Mouse (Mus musculus) MEL (cell line): Measurements from ENCODE around the gene Abhd15. TPM values are rescaled to one million over a fixed set of nuclear protein-coding genes. Genes with fewer than 3 reads are reported as not detected.

ENCODE experiments used
- DNase-seq: peaks from one replicate; pipeline ENCODE4 v3.0.0; 2011; ENCODE audit warnings: low read depth, low spot score
- H3K27ac ChIP-seq: 2 replicates; pipeline ENCODE4 v1.5.1; 2012; ENCODE audit warnings: low read depth, mild to moderate bottlenecking, control low read depth, low read length, moderate library complexity; ENCODE audit not compliant: control insufficient read depth
- H3K27me3 ChIP-seq, 2 experiments: fragments of 150-350 bp in 1 of 2; sonication (generic) in 1 of 2; 2 replicates each; pipeline ENCODE4 v1.6.1; 2012; ENCODE audit warnings: low read length in 2 of 2, mild to moderate bottlenecking in 2 of 2, improper control_type of control experiment in 1 of 2, moderate library complexity in 1 of 2; ENCODE audit not compliant: insufficient read depth in 2 of 2, control insufficient read depth in 1 of 2
- H3K36me3 ChIP-seq, 2 experiments: 2 replicates each; pipeline ENCODE4 v1.6.1; 2012 to 2014; ENCODE audit warnings: low read length in 2 of 2, improper control_type of control experiment in 1 of 2, inconsistent platforms in 1 of 2, mild to moderate bottlenecking in 1 of 2; ENCODE audit not compliant: insufficient read depth in 2 of 2, control insufficient read depth in 1 of 2
- H3K4me1 ChIP-seq, 2 experiments: fragments of 150-350 bp in 1 of 2; sonication (generic) in 1 of 2; 2 replicates each; pipeline ENCODE4 v1.6.1; 2012; ENCODE audit warnings: low read length in 2 of 2, improper control_type of control experiment in 1 of 2, mild to moderate bottlenecking in 1 of 2; ENCODE audit not compliant: insufficient read depth in 2 of 2, control insufficient read depth in 1 of 2
- H3K4me3 ChIP-seq, 2 experiments: fragments of 150-350 bp in 1 of 2; sonication (generic) in 1 of 2; 2 replicates each; pipeline ENCODE4 v1.5.1; 2012; ENCODE audit warnings: low read depth in 2 of 2, low read length in 2 of 2, mild to moderate bottlenecking in 2 of 2, moderate library complexity in 2 of 2, control low read depth in 1 of 2, improper control_type of control experiment in 1 of 2; ENCODE audit not compliant: control insufficient read depth in 1 of 2, insufficient read depth in 1 of 2
- H3K79me2 ChIP-seq: 2 replicates; pipeline ENCODE4 v1.6.1; 2012; ENCODE audit warnings: mild to moderate bottlenecking, low read length, moderate library complexity; ENCODE audit not compliant: control insufficient read depth, poor library complexity, insufficient read depth
- H3K9ac ChIP-seq: 2 replicates; pipeline ENCODE4 v1.6.1; 2012; ENCODE audit warnings: low read depth, mild to moderate bottlenecking, control low read depth, low read length, moderate library complexity; ENCODE audit not compliant: control insufficient read depth, poor library complexity, severe bottlenecking
- H3K9me3 ChIP-seq: fragments of 150-350 bp; sonication (generic); replicated peaks from 2 replicates; pipeline ENCODE4 v1.6.1; 2012; ENCODE audit warnings: mild to moderate bottlenecking, low read length, improper control_type of control experiment, moderate library complexity; ENCODE audit not compliant: insufficient read depth
- BHLHE40 ChIP-seq: IDR thresholded peaks from 2 replicates; pipeline ENCODE4 v1.6.1; 2012; ENCODE audit warnings: low read depth, mild to moderate bottlenecking, inconsistent platforms, low read length, improper control_type of control experiment, borderline replicate concordance
- CHD2 ChIP-seq: IDR thresholded peaks from 2 replicates; pipeline ENCODE4 v1.6.1; 2011; ENCODE audit warnings: low read length, improper control_type of control experiment
- CTCF ChIP-seq, 3 experiments: IDR thresholded peaks in 2 of 3; conservative IDR thresholded peaks in 1 of 3; 2 replicates each; pipeline ENCODE4 v1.5.1; 2011 to 2012; ENCODE audit warnings: low read length in 3 of 3, low read depth in 2 of 3, mild to moderate bottlenecking in 2 of 3, improper control_type of control experiment in 1 of 3, inconsistent platforms in 1 of 3, mixed read lengths in 1 of 3, moderate library complexity in 1 of 3; ENCODE audit not compliant: control insufficient read depth in 1 of 3, insufficient read depth in 1 of 3, poor library complexity in 1 of 3, severe bottlenecking in 1 of 3
- E2F4 ChIP-seq: IDR thresholded peaks from 2 replicates; pipeline ENCODE4 v1.6.1; 2011; ENCODE audit warnings: low read depth, low read length, improper control_type of control experiment, borderline replicate concordance
- ELF1 ChIP-seq: IDR thresholded peaks from 2 replicates; pipeline ENCODE4 v1.6.1; 2014; ENCODE audit warnings: low read depth, mild to moderate bottlenecking, inconsistent platforms, low read length, improper control_type of control experiment, moderate library complexity
- EP300 ChIP-seq, 2 experiments: IDR thresholded peaks; 2 replicates each; pipeline ENCODE4 v1.6.1; 2011; ENCODE audit warnings: improper control_type of control experiment in 2 of 2, low read length in 2 of 2, low read depth in 1 of 2, mild to moderate bottlenecking in 1 of 2
- GABPA ChIP-seq: IDR thresholded peaks from 2 replicates; pipeline ENCODE4 v1.6.1; 2012; ENCODE audit warnings: low read depth, mild to moderate bottlenecking, inconsistent platforms, low read length, improper control_type of control experiment, moderate library complexity
- GATA1 ChIP-seq: IDR thresholded peaks from 2 replicates; pipeline ENCODE4 v1.6.1; 2011; ENCODE audit warnings: low read depth, low read length, improper control_type of control experiment
- JUND ChIP-seq: IDR thresholded peaks from 2 replicates; pipeline ENCODE4 v1.6.1; 2011; ENCODE audit warnings: low read depth, mild to moderate bottlenecking, improper control_type of control experiment, low read length
- KAT2A ChIP-seq: conservative IDR thresholded peaks from 2 replicates; pipeline ENCODE4 v1.6.1; 2012; ENCODE audit warnings: low read depth, low read length, improper control_type of control experiment, inconsistent platforms
- MAFK ChIP-seq: IDR thresholded peaks from 2 replicates; pipeline ENCODE4 v1.6.1; 2011; ENCODE audit warnings: low read depth, mild to moderate bottlenecking, low read length, improper control_type of control experiment, borderline replicate concordance
- MEF2A ChIP-seq: IDR thresholded peaks from 2 replicates; pipeline ENCODE4 v1.6.1; 2014; ENCODE audit warnings: low read depth, mild to moderate bottlenecking, inconsistent platforms, low read length, improper control_type of control experiment; ENCODE audit not compliant: poor library complexity, insufficient replicate concordance, severe bottlenecking; ENCODE audit errors: extremely low read depth
- MXI1 ChIP-seq: IDR thresholded peaks from 2 replicates; pipeline ENCODE4 v1.6.1; 2011; ENCODE audit warnings: mild to moderate bottlenecking, low read depth, low read length, improper control_type of control experiment
- MYB ChIP-seq: IDR thresholded peaks from 2 replicates; pipeline ENCODE4 v1.6.1; 2011; ENCODE audit warnings: mild to moderate bottlenecking, low read depth, low read length, improper control_type of control experiment
- NELFE ChIP-seq: IDR thresholded peaks from 2 replicates; pipeline ENCODE4 v1.6.1; 2011; ENCODE audit warnings: low read depth, low read length, improper control_type of control experiment
- NRF1 ChIP-seq: IDR thresholded peaks from 2 replicates; pipeline ENCODE4 v1.6.1; 2014; ENCODE audit warnings: low read depth, mild to moderate bottlenecking, inconsistent platforms, low read length, improper control_type of control experiment, moderate library complexity; ENCODE audit not compliant: poor library complexity, insufficient read depth, severe bottlenecking
- POLR2A ChIP-seq, 2 experiments: IDR thresholded peaks; 2 replicates each; pipeline ENCODE4 v1.6.1; 2011 to 2012; ENCODE audit warnings: low read length in 2 of 2, mild to moderate bottlenecking in 2 of 2, control low read depth in 1 of 2, improper control_type of control experiment in 1 of 2, low read depth in 1 of 2, moderate library complexity in 1 of 2; ENCODE audit not compliant: control insufficient read depth in 1 of 2, insufficient read depth in 1 of 2, poor library complexity in 1 of 2
- POLR2AphosphoS2 ChIP-seq: IDR thresholded peaks from 2 replicates; pipeline ENCODE4 v1.6.1; 2011; ENCODE audit warnings: low read length, improper control_type of control experiment
- POLR2AphosphoS5 ChIP-seq: IDR thresholded peaks from 2 replicates; pipeline ENCODE4 v1.6.1; 2012; ENCODE audit warnings: low read depth, borderline replicate concordance, mild to moderate bottlenecking, inconsistent platforms, low read length, moderate library complexity, mixed read lengths
- RAD21 ChIP-seq: IDR thresholded peaks from 2 replicates; pipeline ENCODE4 v1.6.1; 2011; ENCODE audit warnings: mild to moderate bottlenecking, low read depth, low read length, improper control_type of control experiment
- RCOR1 ChIP-seq: IDR thresholded peaks from 2 replicates; pipeline ENCODE4 v1.6.1; 2012; ENCODE audit warnings: low read depth, mild to moderate bottlenecking, inconsistent platforms, low read length, improper control_type of control experiment
- SMC3 ChIP-seq: IDR thresholded peaks from 2 replicates; pipeline ENCODE4 v1.6.1; 2011; ENCODE audit warnings: low read depth, low read length, improper control_type of control experiment
- TAL1 ChIP-seq: IDR thresholded peaks from 2 replicates; pipeline ENCODE4 v1.6.1; 2012; ENCODE audit warnings: mild to moderate bottlenecking, inconsistent platforms, low read length, moderate library complexity, mixed read lengths
- UBTF ChIP-seq: IDR thresholded peaks from 2 replicates; pipeline ENCODE4 v1.6.1; 2012; ENCODE audit warnings: low read depth, mild to moderate bottlenecking, inconsistent platforms, low read length, improper control_type of control experiment, moderate library complexity, borderline replicate concordance; ENCODE audit not compliant: insufficient read depth
- USF1 ChIP-seq: IDR thresholded peaks from 2 replicates; pipeline ENCODE4 v1.6.1; 2014; ENCODE audit warnings: low read depth, mild to moderate bottlenecking, inconsistent platforms, low read length, improper control_type of control experiment, moderate library complexity
- ZC3H11A ChIP-seq: IDR thresholded peaks from 2 replicates; pipeline ENCODE4 v1.6.1; 2012; ENCODE audit warnings: low read depth, mild to moderate bottlenecking, inconsistent platforms, low read length, improper control_type of control experiment
- polyA plus RNA-seq, 2 experiments: library from polyadenylated mRNA; stranded (reverse) in 1 of 2; unstranded in 1 of 2; fragments of >175 nt in 1 of 2; fragments of >200 nt in 1 of 2; gene quantifications; 2 replicates each; pipeline versions ENCODE4 v1.2.1 to v1.2.4; 2012; ENCODE audit warnings: low replicate concordance in 2 of 2, low read depth in 1 of 2; ENCODE audit not compliant: insufficient read length in 2 of 2, insufficient read depth in 1 of 2, missing spikeins in 1 of 2
- total RNA-seq: library from RNA; depleted of rRNA; stranded (reverse); fragments of 300-350 nt; gene quantifications from 2 replicates; pipeline ENCODE4 v1.2.3, GENCODE M21; 2012

Gene Abhd15
- total and polyA plus RNA-seq, 3 experiments, result 1.7 to 1.9 TPM; not detected in 1

GRCm38 (mm10) chr11:77507426-77507825 lies 7.5 kb upstream of the Abhd15 start:
- no peak for DNase-seq
- Histone ChIP-seq H3K36me3 (peaks cover 0 to 3% of the 10 kb centered on the region in 2 experiments; a peak in 3 of 4 replicates), H3K79me2 (no peaks in the 10 kb centered on the region), H3K27me3 (no peaks in the 10 kb centered on the region), H3K9ac (no peak overlapping the region), H3K4me3 (no peak overlapping the region), H3K4me1 (peaks cover 1 to 7% of the 10 kb centered on the region in 2 experiments; a peak in 3 of 4 replicates), H3K27ac (no peak overlapping the region), H3K9me3 (no peaks in the 10 kb centered on the region)
- no peak for TF ChIP-seq ELF1
- no peak for TF ChIP-seq RCOR1
- TF ChIP-seq MEF2A, result no peak
- TF ChIP-seq UBTF, result no peak
- TF ChIP-seq BHLHE40, result no peak
- no peak for TF ChIP-seq CHD2
- no peak for TF ChIP-seq POLR2AphosphoS2
- TF ChIP-seq MYB, result no peak
- no peak for TF ChIP-seq JUND
- no peak for TF ChIP-seq CTCF (IDR thresholded peaks at IDR 0.05 in 2 of 3, conservative IDR thresholded peaks at IDR 0.05 in 1 of 3; ENCODE audit: control insufficient read depth in 1 of 3, insufficient read depth in 1 of 3, low read depth in 2 of 3, low read length in 3 of 3, poor library complexity in 1 of 3, severe bottlenecking in 1 of 3)

GRCm38 (mm10) chr11:77508068-77509021 lies 6.6 kb upstream of the Abhd15 start:
- Histone ChIP-seq H3K4me1 (peaks cover 2 to 10% of the 10 kb centered on the region in 2 experiments; a peak in 3 of 4 replicates), H3K36me3 (peaks cover 0 to 4% of the 10 kb centered on the region in 2 experiments; a peak in 2 of 4 replicates), H3K4me3 (peak overlapping the region in 1 of 2 experiments; percentile 25; a peak in 2 of 4 replicates), H3K9me3 (no peaks in the 10 kb centered on the region), H3K27me3 (no peaks in the 10 kb centered on the region), H3K79me2 (peaks cover under 1% of the 10 kb centered on the region; the same call in 1 of the 2 replicates), H3K27ac (no peak overlapping the region), H3K9ac (peak overlapping the region; percentile 17)
- DNase-seq, result peak; percentile 88
- no peak for TF ChIP-seq MAFK
- TF ChIP-seq CHD2, result no peak
- peak; percentile 65 for TF ChIP-seq RAD21
- no peak for TF ChIP-seq E2F4
- TF ChIP-seq UBTF, result no peak
- TF ChIP-seq KAT2A, result no peak
- TF ChIP-seq TAL1, result no peak
- TF ChIP-seq NRF1, result no peak
- TF ChIP-seq POLR2AphosphoS2, result peak; percentile 89
- no peak for TF ChIP-seq POLR2AphosphoS5
- peak; percentile 90 to 99 (median 97) for TF ChIP-seq CTCF (IDR thresholded peaks at IDR 0.05 in 2 of 3, conservative IDR thresholded peaks at IDR 0.05 in 1 of 3; ENCODE audit: control insufficient read depth in 1 of 3, insufficient read depth in 1 of 3, low read depth in 2 of 3, low read length in 3 of 3, poor library complexity in 1 of 3, severe bottlenecking in 1 of 3)
- TF ChIP-seq SMC3, result peak; percentile 97
- peak; percentile 51; the same call in 1 of the 2 replicates for TF ChIP-seq ELF1
- TF ChIP-seq NELFE, result no peak
- TF ChIP-seq MYB, result no peak
- peak in 1 of 2 experiments; percentile 31; a peak in 1 of 4 replicates for TF ChIP-seq POLR2A (IDR thresholded peaks at IDR 0.05; ENCODE audit: control insufficient read depth in 1 of 2, insufficient read depth in 1 of 2, low read depth in 1 of 2, low read length in 2 of 2, poor library complexity in 1 of 2)
- peak; percentile 100 for TF ChIP-seq MXI1
- TF ChIP-seq EP300 (IDR thresholded peaks at IDR 0.05; ENCODE audit: low read depth in 1 of 2, low read length in 2 of 2), result no peak
- no peak for TF ChIP-seq GABPA
- TF ChIP-seq USF1, result peak; percentile 94
- peak; percentile 78 for TF ChIP-seq ZC3H11A
- no peak for TF ChIP-seq GATA1
